13 mouse cellular contexts compared by ENCODE assay signal in the genomic region with DNA sequence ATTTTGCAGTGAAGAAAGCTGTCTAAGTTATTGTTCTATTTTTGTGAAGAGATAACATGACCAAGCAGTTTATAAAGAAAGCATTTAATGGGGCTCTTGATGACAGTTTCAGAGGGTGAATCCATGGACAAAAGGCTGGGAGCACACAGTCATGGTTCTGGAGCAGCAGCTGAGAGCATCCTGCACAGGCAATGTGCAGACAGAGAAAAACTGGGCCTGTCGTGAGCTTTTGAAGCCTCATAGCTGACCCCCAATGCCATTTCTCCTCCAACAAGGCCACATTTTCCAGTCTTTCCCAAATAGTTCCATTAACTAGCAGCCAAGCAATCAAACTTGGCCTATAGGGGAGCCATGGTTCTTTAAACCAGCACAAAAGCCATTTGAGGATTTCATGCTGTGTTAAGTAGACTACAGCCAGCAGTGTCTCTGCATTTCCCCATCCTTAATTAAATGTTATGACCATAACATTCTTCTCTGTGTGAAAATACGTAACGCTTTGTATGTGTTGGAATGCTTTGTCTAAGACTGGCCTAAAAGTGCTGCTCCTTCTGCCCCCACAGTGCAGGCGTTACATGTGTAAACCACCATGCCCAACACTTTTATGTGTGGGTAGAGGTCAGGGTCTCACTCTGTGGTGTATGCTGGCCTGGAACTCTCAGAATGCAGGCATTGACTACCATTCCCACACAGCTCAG. TPM values are rescaled to one million over a fixed set of nuclear protein-coding genes. Genes with fewer than 3 reads are reported as not detected.
A peak's percentile ranks its signal among the peaks of the same experiment; 100 is the strongest.
DNase-seq lines count a peak whose midpoint lies in the region; ATAC-seq and TF ChIP-seq lines count a peak whose summit lies in the region.
"Had no signal": no experiment of that assay in that cellular context is flagged by ENCODE, and none has a peak within 500 bp of the region (broad histone marks: within the 10 kb centered on the region; RNA-seq: fewer than 3 reads in every experiment).

No protein-coding gene starts in this region.

- intact Hi-C loops in left cerebral cortex, postnatal 10 days (cut with DNase I), result no loop called here

- no peak overlapping the region for H3K4me2 ChIP-seq in forebrain, embryonic 12.5 days
- H3K4me2 ChIP-seq in forebrain, postnatal 0 days (ENCODE audit: low read depth), result no peak overlapping the region
- no peak overlapping the region for H3K4me2 ChIP-seq in forebrain, embryonic 15.5 days (replicated peaks)
- no peak overlapping the region for H3K4me2 ChIP-seq in limb, embryonic 15.5 days

- H3K9ac ChIP-seq in forebrain, embryonic 12.5 days, result no peak overlapping the region
- no peak overlapping the region for H3K9ac ChIP-seq in forebrain, postnatal 0 days
- H3K9ac ChIP-seq in forebrain, embryonic 15.5 days (replicated peaks), result no peak overlapping the region
- H3K9ac ChIP-seq in limb, embryonic 15.5 days, result no peak overlapping the region
- H3K9ac ChIP-seq: liver, embryonic 14.5 days had no signal

- H3K27ac ChIP-seq in forebrain, embryonic 12.5 days, result peak overlapping the region; percentile 57; the same call in 1 of the 2 replicates
- no peak overlapping the region for H3K27ac ChIP-seq in forebrain, postnatal 0 days (ENCODE audit: low read depth, low read length)
- 0 out of 2 replicates have a peak overlapping the region, but pooled peaks have one; percentile 15 for H3K27ac ChIP-seq in forebrain, embryonic 15.5 days (replicated peaks)
- H3K27ac ChIP-seq in limb, embryonic 15.5 days, result peak overlapping the region; percentile 17; the same call in 1 of the 2 replicates
- no peak overlapping the region for H3K27ac ChIP-seq in layer of hippocampus, adult 2 months
- H3K27ac ChIP-seq: liver, embryonic 14.5 days had no signal

- no peak for DNase-seq in forebrain, postnatal 0 days
- DNase-seq in Muller cell, postnatal 12 days (ENCODE audit: inconsistent ontology term), result peak; percentile 86
- no peak for DNase-seq in layer of hippocampus, adult 2 months (ENCODE audit: low spot score in 2 of 2)
- no peak for DNase-seq in left cerebral cortex, postnatal 10 days (ENCODE audit: extremely low spot score in 1 of 2, low spot score in 2 of 2)
- no peak for DNase-seq in right cerebral cortex, postnatal 14 days
- DNase-seq: adrenal gland, postnatal 14 days; kidney, adult 18-20 months; lung, postnatal 4 days; thymus, postnatal 14 days had no signal

- peaks cover 34% of the 10 kb centered on the region for H3K36me3 ChIP-seq in forebrain, embryonic 12.5 days (replicated peaks)
- H3K36me3 ChIP-seq in forebrain, postnatal 0 days (ENCODE audit: insufficient read depth), result peaks cover 22% of the 10 kb centered on the region; the same call in 1 of the 2 replicates
- H3K36me3 ChIP-seq in forebrain, embryonic 15.5 days, result peaks cover 17% of the 10 kb centered on the region
- peaks cover 32% of the 10 kb centered on the region for H3K36me3 ChIP-seq in limb, embryonic 15.5 days

- ATAC-seq in forebrain, embryonic 12.5 days (ENCODE audit: low FRiP score), result no peak
- no peak; the same call in 1 of the 2 replicates for ATAC-seq in forebrain, postnatal 0 days
- ATAC-seq in forebrain, embryonic 15.5 days (replicated peaks), result peak; percentile 55; the same call in 1 of the 2 replicates
- ATAC-seq in limb, embryonic 15.5 days (ENCODE audit: insufficient number of reproducible peaks, low FRiP score, low TSS enrichment, low read depth), result no peak

- peaks cover 17% of the 10 kb centered on the region for H3K4me1 ChIP-seq in forebrain, embryonic 12.5 days
- H3K4me1 ChIP-seq in forebrain, postnatal 0 days (ENCODE audit: insufficient read depth), result no peaks in the 10 kb centered on the region; the same call in 1 of the 2 replicates
- peaks cover 19% of the 10 kb centered on the region for H3K4me1 ChIP-seq in forebrain, embryonic 15.5 days
- peaks cover 16% of the 10 kb centered on the region for H3K4me1 ChIP-seq in limb, embryonic 15.5 days

- H3K4me3 ChIP-seq in forebrain, embryonic 12.5 days (replicated peaks), result no peak overlapping the region
- no peak overlapping the region for H3K4me3 ChIP-seq in forebrain, postnatal 0 days (ENCODE audit: low read depth, low read length)
- no peak overlapping the region for H3K4me3 ChIP-seq in forebrain, embryonic 15.5 days
- H3K4me3 ChIP-seq in limb, embryonic 15.5 days, result no peak overlapping the region
- H3K4me3 ChIP-seq in layer of hippocampus, adult 2 months, result no peak overlapping the region

- H3K27me3 ChIP-seq in forebrain, embryonic 12.5 days, result 0 out of 2 replicates have a peak, but pooled peaks cover 3% of the 10 kb centered on the region
- no peaks in the 10 kb centered on the region for H3K27me3 ChIP-seq in forebrain, postnatal 0 days (ENCODE audit: insufficient read depth, low read length)
- no peaks in the 10 kb centered on the region for H3K27me3 ChIP-seq in forebrain, embryonic 15.5 days
- no peaks in the 10 kb centered on the region for H3K27me3 ChIP-seq in limb, embryonic 15.5 days

- no peak for TF ChIP-seq CTCF in forebrain, postnatal 0 days (IDR thresholded peaks at IDR 0.05; ENCODE audit: low read depth)
- TF ChIP-seq CTCF in layer of hippocampus, adult 2 months (conservative IDR thresholded peaks at IDR 0.05), result no peak; the same call in 1 of the 2 replicates

- WGBS in forebrain, embryonic 12.5 days, result 30% methylated on average over 4 of the region's 4 CpGs
- 30% methylated on average over 4 of the region's 4 CpGs for WGBS in forebrain, postnatal 0 days
- 16% methylated on average over 4 of the region's 4 CpGs for WGBS in forebrain, embryonic 15.5 days
- WGBS in limb, embryonic 15.5 days, result 67% methylated on average over 4 of the region's 4 CpGs

- H3K9me3 ChIP-seq in forebrain, embryonic 12.5 days, result no peaks in the 10 kb centered on the region
- no peaks in the 10 kb centered on the region for H3K9me3 ChIP-seq in forebrain, postnatal 0 days (ENCODE audit: low read length)
- no peaks in the 10 kb centered on the region for H3K9me3 ChIP-seq in forebrain, embryonic 15.5 days
- H3K9me3 ChIP-seq in limb, embryonic 15.5 days, result no peaks in the 10 kb centered on the region

RNA-seq across cellular contexts. Expression of gene Chsy1, which starts 18.8 kb away (rescaled TPM):
- polyA plus RNA-seq in forebrain, embryonic 12.5 days (2016; fragmentation: Nextera tagmentation; extraction: Ambion mirVana), result 13.3 and 15.9 TPM in 2 replicates
- total RNA-seq in forebrain, postnatal 0 days (2014; rRNA removed), result 39.8 and 49.9 TPM in 2 replicates
- 8.7 TPM in 2 replicates for polyA plus RNA-seq in forebrain, postnatal 0 days (2015; fragmentation: Nextera tagmentation; extraction: Ambion mirVana)
- polyA plus RNA-seq in forebrain, embryonic 15.5 days (2015; fragmentation: Nextera tagmentation; extraction: Ambion mirVana), result 13.3 and 13.8 TPM in 2 replicates
- polyA plus RNA-seq in limb, embryonic 15.5 days (2015; fragmentation: Nextera tagmentation; extraction: Ambion mirVana), result 16.5 and 19.5 TPM in 2 replicates
- 10 to 100 TPM; 14.2 to 14.6 TPM for total RNA-seq in layer of hippocampus, adult 2 months (2021)
- 10 to 100 TPM; 21.3 to 21.6 TPM for total RNA-seq in left cerebral cortex, postnatal 10 days (2021)

RNA-seq across cellular contexts. Expression of gene Selenos, which starts 48.6 kb away (rescaled TPM):
- 63.7 and 64.3 TPM in 2 replicates for polyA plus RNA-seq in forebrain, embryonic 12.5 days (2016; fragmentation: Nextera tagmentation; extraction: Ambion mirVana)
- 49.7 and 52.2 TPM in 2 replicates for total RNA-seq in forebrain, postnatal 0 days (2014; rRNA removed)
- 110 and 117 TPM in 2 replicates for polyA plus RNA-seq in forebrain, postnatal 0 days (2015; fragmentation: Nextera tagmentation; extraction: Ambion mirVana)
- polyA plus RNA-seq in forebrain, embryonic 15.5 days (2015; fragmentation: Nextera tagmentation; extraction: Ambion mirVana), result 77.9 and 81.0 TPM in 2 replicates
- 154 TPM in 2 replicates for polyA plus RNA-seq in limb, embryonic 15.5 days (2015; fragmentation: Nextera tagmentation; extraction: Ambion mirVana)
- 10 to 100 TPM; 50.6 to 57.3 TPM for total RNA-seq in layer of hippocampus, adult 2 months (2021)
- 10 to 100 TPM; 50.4 to 50.9 TPM for total RNA-seq in left cerebral cortex, postnatal 10 days (2021)

Comparison
In these comparisons a context has a peak if more than half of its experiments do, and no peak if none do; other contexts are left out.
1. H3K27ac ChIP-seq: peak in forebrain, embryonic 12.5 days (single experiment), forebrain, embryonic 15.5 days (single experiment) and limb, embryonic 15.5 days (single experiment); none in forebrain, postnatal 0 days (single experiment) and layer of hippocampus, adult 2 months (single experiment).